8 mouse cellular contexts compared by ENCODE assay signal in genomic region chr1:118768831-118769230, GRCm38 (mm10).
DNase-seq lines count a peak whose midpoint lies in the region; ATAC-seq and TF ChIP-seq lines count a peak whose summit lies in the region.

No protein-coding gene starts in this region.

- H3K4me3 ChIP-seq in forebrain, embryonic 13.5 days, result no peak overlapping the region
- H3K4me3 ChIP-seq in left cerebral cortex, adult 2 months, result no peak overlapping the region
- H3K4me3 ChIP-seq in neural tube, embryonic 11.5 days (ENCODE audit: low read depth, low read length), result no peak overlapping the region

- peaks cover 7% of the 10 kb centered on the region; the same call in 1 of the 2 replicates for H3K4me1 ChIP-seq in forebrain, embryonic 13.5 days
- no peaks in the 10 kb centered on the region for H3K4me1 ChIP-seq in neural tube, embryonic 11.5 days (ENCODE audit: control insufficient read depth, insufficient read depth, low read length)

- no peak overlapping the region for H3K27ac ChIP-seq in forebrain, embryonic 13.5 days
- H3K27ac ChIP-seq in left cerebral cortex, adult 2 months, result no peak overlapping the region
- no peak overlapping the region for H3K27ac ChIP-seq in neural tube, embryonic 11.5 days (ENCODE audit: low read depth, low read length)

- ATAC-seq in forebrain, embryonic 13.5 days, result peak; percentile 19; the same call in 1 of the 2 replicates
- no peak for ATAC-seq in neural tube, embryonic 11.5 days (ENCODE audit: insufficient read depth, low FRiP score, low TSS enrichment)

- intact Hi-C loops in left cerebral cortex, adult 2 months (cut with DNase I), result loop anchor here (1.0 to 10.0 kb wide), 3 partner anchors 264 to 653 kb away; partner anchors contain the start of gene Inhbb

- H3K27me3 ChIP-seq in forebrain, embryonic 13.5 days, result no peaks in the 10 kb centered on the region
- H3K27me3 ChIP-seq in neural tube, embryonic 11.5 days (ENCODE audit: control insufficient read depth, insufficient read depth, low read length), result no peaks in the 10 kb centered on the region

- peak; percentile 87 for TF ChIP-seq CTCF in left cerebral cortex, adult 2 months (IDR thresholded peaks at IDR 0.05)

- no peak overlapping the region for H3K9ac ChIP-seq in forebrain, embryonic 13.5 days
- H3K9ac ChIP-seq in neural tube, embryonic 11.5 days (ENCODE audit: low read length), result no peak overlapping the region

- DNase-seq in adrenal gland, adult 2 months, result peak; percentile 24
- no peak for DNase-seq in adrenal gland, postnatal 25 days
- DNase-seq in ovary, postnatal 14 days (ENCODE audit: low spot score), result peak; percentile 36
- no peak for DNase-seq in ovary, adult 18-20 months (ENCODE audit: low spot score)
- DNase-seq in left cerebral cortex, adult 2 months (ENCODE audit: extremely low spot score in 1 of 2, low spot score in 2 of 2), result peak; percentile 49 to 56
- DNase-seq in neural tube, embryonic 11.5 days (ENCODE audit: low spot score), result peak; percentile 47
- DNase-seq in thymus, postnatal 14 days, result no peak

- no peaks in the 10 kb centered on the region for H3K36me3 ChIP-seq in forebrain, embryonic 13.5 days (ENCODE audit: poor library complexity, severe bottlenecking)
- H3K36me3 ChIP-seq in neural tube, embryonic 11.5 days (ENCODE audit: control insufficient read depth, insufficient read depth, low read length), result no peaks in the 10 kb centered on the region

- no peak overlapping the region for H3K4me2 ChIP-seq in forebrain, embryonic 13.5 days
- H3K4me2 ChIP-seq in neural tube, embryonic 11.5 days (ENCODE audit: low read depth), result no peak overlapping the region

- H3K9me3 ChIP-seq in forebrain, embryonic 13.5 days (replicated peaks), result no peaks in the 10 kb centered on the region
- no peaks in the 10 kb centered on the region for H3K9me3 ChIP-seq in neural tube, embryonic 11.5 days (ENCODE audit: control insufficient read depth, low read length)

- WGBS in forebrain, embryonic 13.5 days, result 32% methylated on average over 4 of the region's 4 CpGs
- 27% methylated on average over 4 of the region's 4 CpGs for WGBS in neural tube, embryonic 11.5 days

Comparison
In these comparisons a context has a peak if more than half of its experiments do, and no peak if none do; other contexts are left out.
1. DNase-seq: peak in adrenal gland, adult 2 months (single experiment), ovary, postnatal 14 days (single experiment), left cerebral cortex, adult 2 months (2 of 2) and neural tube, embryonic 11.5 days (single experiment); none in adrenal gland, postnatal 25 days (single experiment), ovary, adult 18-20 months (single experiment) and thymus, postnatal 14 days (single experiment).